Mouse (Mus musculus): Measurements from ENCODE around the gene Susd5.

DNA sequence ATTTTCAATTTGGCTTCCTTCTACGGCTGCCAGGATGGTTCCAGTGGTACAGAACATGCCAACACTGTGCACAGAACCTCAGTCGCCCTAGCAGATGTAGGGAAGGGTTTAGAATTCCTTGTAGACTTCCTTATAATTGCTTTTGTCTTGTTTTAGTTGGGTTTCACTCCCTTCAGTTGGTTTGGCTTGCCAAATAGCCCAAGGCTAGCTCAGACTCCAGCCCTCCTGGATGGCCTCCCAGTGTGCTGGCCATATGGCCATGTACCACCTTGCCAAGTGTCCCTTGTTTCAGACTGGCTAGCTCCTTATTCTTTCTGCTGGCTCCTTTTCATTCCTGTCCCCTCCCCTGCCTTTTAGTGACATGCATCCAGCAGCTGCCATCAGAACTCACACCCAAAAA is 53.3 kb downstream of the Susd5 start:
- TF ChIP-seq TCF12 (IDR thresholded peaks at IDR 0.05; ENCODE audit: low read depth, low read length) (no peak), CTCF (conservative IDR thresholded peaks at IDR 0.05 in 1 of 2, IDR thresholded peaks at IDR 0.05 in 1 of 2; ENCODE audit: low read depth in 2 of 2, low read length in 2 of 2) (no peak), SIN3A (IDR thresholded peaks at IDR 0.05; ENCODE audit: low read length) (no peak), USF2 (conservative IDR thresholded peaks at IDR 0.05; ENCODE audit: low read depth, low read length) (no peak), USF1 (IDR thresholded peaks at IDR 0.05; ENCODE audit: low read depth, low read length) (no peak), POLR2A (IDR thresholded peaks at IDR 0.05; ENCODE audit: low read depth, low read length) (no peak), ZC3H11A (IDR thresholded peaks at IDR 0.05; ENCODE audit: low read depth, low read length) (no peak), CHD2 (IDR thresholded peaks at IDR 0.05; ENCODE audit: low read length) (no peak), RAD21 (IDR thresholded peaks at IDR 0.05; ENCODE audit: low read depth, low read length) (no peak), MYC (IDR thresholded peaks at IDR 0.05; ENCODE audit: low read depth, low read length) (no peak), EP300 (IDR thresholded peaks at IDR 0.05; ENCODE audit: low read length) (no peak), MAX (IDR thresholded peaks at IDR 0.05; ENCODE audit: low read length) (no peak), RCOR1 (conservative IDR thresholded peaks at IDR 0.05; ENCODE audit: low read depth, low read length) (no peak)

Data from CH12.LX (cell line).